Mouse (Mus musculus) heart, embryonic 12.5 days (tissue): ENCODE measurements at regions not wholly inside any gene's neighbourhood (a gene's known extent, or its start where the extent isn't known, plus 50 kb on each side); places are given as distances from the start of the nearest gene placed in this dataset.

Experiments
- ATAC-seq: fragments of 200-750 bp; cut with Nextera tagmentation; 2 replicates; pipeline ENCODE4 v1.8.0; 2017; ENCODE audit warnings: moderate TSS enrichment, moderate library complexity; ENCODE audit not compliant: insufficient number of reproducible peaks, low FRiP score
- H3K27ac ChIP-seq: fragments of 300-500 bp; sonication (generic); 2 replicates; pipeline ENCODE4 v1.5.1; 2016; ENCODE audit warnings: mild to moderate bottlenecking, moderate library complexity; ENCODE audit not compliant: poor library complexity, severe bottlenecking
- H3K27me3 ChIP-seq: fragments of 300-500 bp; sonication (generic); replicated peaks from 2 replicates; pipeline ENCODE4 v1.6.1; 2016; ENCODE audit warnings: mild to moderate bottlenecking, moderate library complexity
- H3K36me3 ChIP-seq: fragments of 300-500 bp; sonication (generic); 2 replicates; pipeline ENCODE4 v1.6.1; 2016; ENCODE audit warnings: mild to moderate bottlenecking, moderate library complexity
- H3K4me1 ChIP-seq: fragments of 300-500 bp; sonication (generic); replicated peaks from 2 replicates; pipeline ENCODE4 v1.6.1; 2016; ENCODE audit warnings: mild to moderate bottlenecking
- H3K4me2 ChIP-seq: fragments of 300-500 bp; sonication (generic); 2 replicates; pipeline ENCODE4 v1.6.1; 2016; ENCODE audit warnings: mild to moderate bottlenecking, moderate library complexity
- H3K4me3 ChIP-seq: fragments of 300-500 bp; sonication (generic); 2 replicates; pipeline ENCODE4 v1.5.1; 2016; ENCODE audit warnings: mild to moderate bottlenecking
- H3K9ac ChIP-seq: fragments of 300-500 bp; sonication (generic); 2 replicates; pipeline ENCODE4 v1.6.1; 2016; ENCODE audit warnings: mild to moderate bottlenecking, moderate library complexity
- H3K9me3 ChIP-seq: fragments of 300-500 bp; sonication (generic); replicated peaks from 2 replicates; pipeline ENCODE4 v1.6.1; 2016; ENCODE audit warnings: mild to moderate bottlenecking, moderate library complexity
- WGBS: fragments of 180-500 bp; shearing (Covaris S2); methylation state at CpG from one replicate; pipeline ENCODE4 v1.1.7; 2016; 5-methylcytosine and 5-hydroxymethylcytosine counted together

DNA sequence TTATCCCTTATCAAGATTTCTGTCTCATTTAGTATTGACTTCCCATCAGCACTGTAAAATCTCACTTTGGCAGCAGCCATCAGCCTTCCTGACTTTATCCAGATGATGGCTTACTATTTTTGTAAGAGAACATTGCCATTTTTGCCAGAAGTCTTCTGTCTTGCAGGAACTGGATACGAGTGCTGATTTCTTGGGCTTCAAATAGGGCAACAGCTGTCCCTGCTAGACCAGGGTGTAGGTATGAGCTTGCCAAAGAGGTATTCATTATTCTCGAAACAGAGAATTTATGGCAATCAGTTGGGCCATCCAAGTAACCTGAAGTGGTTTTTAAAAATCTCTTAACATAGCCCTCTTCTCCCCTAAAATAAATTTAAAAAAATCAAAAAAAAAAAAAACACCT lies 254.6 kb downstream of the 9330182O14Rik start:
- Histone ChIP-seq H3K27ac (no peak overlapping the region), H3K27me3 (no peaks in the 10 kb centered on the region), H3K4me2 (no peak overlapping the region), H3K4me1 (no peaks in the 10 kb centered on the region), H3K9ac (no peak overlapping the region), H3K4me3 (no peak overlapping the region), H3K36me3 (no peaks in the 10 kb centered on the region), H3K9me3 (0 out of 2 replicates have a peak, but pooled peaks cover 2% of the 10 kb centered on the region)
- ATAC-seq: no peak
- 59% methylated on average over 2 of the region's 2 CpGs for WGBS

DNA sequence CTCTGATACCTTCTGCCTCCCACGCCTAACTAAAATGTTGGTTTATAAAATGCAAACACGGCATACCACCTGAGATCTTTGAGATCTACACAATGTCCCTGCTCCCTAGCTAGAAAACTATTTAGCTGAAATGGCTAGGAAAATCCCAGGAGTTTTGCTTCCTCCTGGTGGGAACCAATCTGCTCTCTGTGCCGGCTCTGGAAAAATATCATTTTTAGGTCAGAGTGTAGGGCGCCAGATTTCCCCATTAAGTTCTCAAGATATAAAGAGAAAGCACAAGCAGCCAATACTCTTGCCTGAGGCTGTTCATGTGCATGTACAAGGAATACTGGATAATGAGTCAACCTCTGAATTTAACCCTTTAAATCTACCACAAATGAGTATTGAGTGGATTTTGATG lies 301.0 kb downstream of the 9330182O14Rik start:
- no peak overlapping the region for H3K4me3 ChIP-seq
- WGBS: 80% methylated on average over 4 of the region's 4 CpGs
- H3K4me1 ChIP-seq: no peaks in the 10 kb centered on the region
- ATAC-seq: no peak
- no peak overlapping the region for H3K9ac ChIP-seq
- H3K27me3 ChIP-seq: no peaks in the 10 kb centered on the region
- H3K27ac ChIP-seq: no peak overlapping the region
- H3K36me3 ChIP-seq: no peaks in the 10 kb centered on the region
- H3K9me3 ChIP-seq: no peaks in the 10 kb centered on the region
- no peak overlapping the region for H3K4me2 ChIP-seq

DNA sequence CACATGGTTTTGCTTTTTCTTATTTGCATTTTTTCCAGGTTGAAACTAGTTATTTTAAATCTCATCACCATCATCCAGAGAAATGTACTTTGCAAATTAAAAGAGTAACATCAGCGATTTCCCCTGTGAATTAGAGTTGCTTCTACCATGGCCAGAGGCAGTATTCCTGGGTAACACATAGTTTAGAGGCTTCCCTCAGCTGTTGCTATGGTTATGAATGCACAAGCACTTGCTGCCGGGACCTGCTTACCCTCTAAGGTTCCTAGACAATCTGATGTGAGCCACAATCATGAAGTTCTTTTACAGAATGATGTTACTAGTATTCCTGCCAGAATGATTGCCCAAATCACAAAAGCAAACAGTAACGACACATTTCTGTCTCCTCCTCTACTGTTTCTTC lies 302.5 kb downstream of the 9330182O14Rik start:
- H3K36me3 ChIP-seq: no peaks in the 10 kb centered on the region
- H3K4me1 ChIP-seq: no peaks in the 10 kb centered on the region
- no peaks in the 10 kb centered on the region for H3K9me3 ChIP-seq
- no peak overlapping the region for H3K4me3 ChIP-seq
- ATAC-seq: no peak
- H3K27ac ChIP-seq: no peak overlapping the region
- 56% methylated on average over 3 of the region's 3 CpGs for WGBS
- no peak overlapping the region for H3K4me2 ChIP-seq
- H3K27me3 ChIP-seq: no peaks in the 10 kb centered on the region
- H3K9ac ChIP-seq: no peak overlapping the region

DNA sequence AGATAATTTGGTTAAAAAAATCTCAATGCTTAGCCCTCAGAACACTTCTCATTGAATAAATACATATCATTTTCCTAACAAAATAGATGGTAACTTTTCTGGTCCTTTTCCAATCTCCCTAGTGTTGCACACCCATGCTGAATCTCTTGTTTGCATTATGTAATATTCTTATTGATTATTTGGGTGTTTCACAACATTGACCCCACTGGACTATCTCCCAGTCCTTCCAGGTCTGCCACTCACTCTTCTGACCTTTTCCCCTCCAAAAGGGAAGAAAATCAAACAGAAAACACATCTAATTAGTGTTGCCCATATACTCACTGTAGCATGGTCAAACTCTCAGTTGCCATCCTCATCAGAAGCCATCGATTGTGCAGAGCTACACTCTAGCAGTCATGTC lies 305.7 kb downstream of the 9330182O14Rik start:
- H3K4me1 ChIP-seq: no peaks in the 10 kb centered on the region
- WGBS: 77% methylated on average over 1 of the region's 1 CpGs
- H3K36me3 ChIP-seq: no peaks in the 10 kb centered on the region
- H3K4me3 ChIP-seq: no peak overlapping the region
- H3K4me2 ChIP-seq: no peak overlapping the region
- no peaks in the 10 kb centered on the region for H3K9me3 ChIP-seq
- no peaks in the 10 kb centered on the region for H3K27me3 ChIP-seq
- no peak for ATAC-seq
- no peak overlapping the region for H3K9ac ChIP-seq
- H3K27ac ChIP-seq: no peak overlapping the region

DNA sequence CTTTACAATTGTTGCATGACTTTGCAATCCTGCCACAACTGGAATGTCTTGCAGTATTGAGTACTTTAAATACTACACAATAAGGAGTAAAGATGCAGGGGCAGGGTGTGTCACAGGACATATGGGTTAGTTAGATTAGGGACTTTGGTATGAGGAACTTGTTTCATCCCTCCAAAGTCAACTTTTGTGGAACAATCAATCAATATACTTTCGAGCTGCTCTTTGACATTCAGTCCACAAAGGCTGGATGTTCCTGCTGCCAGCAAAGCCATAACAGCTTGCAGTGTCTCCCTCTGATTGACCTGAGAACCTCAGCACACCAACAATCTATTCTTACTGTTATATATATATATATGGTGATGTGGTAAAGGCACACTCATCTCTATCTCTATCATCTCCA lies 314.5 kb downstream of the 9330182O14Rik start:
- Histone ChIP-seq H3K4me1 (no peaks in the 10 kb centered on the region), H3K4me3 (no peak overlapping the region), H3K36me3 (no peaks in the 10 kb centered on the region), H3K9ac (no peak overlapping the region), H3K27ac (no peak overlapping the region), H3K27me3 (no peaks in the 10 kb centered on the region), H3K9me3 (no peaks in the 10 kb centered on the region), H3K4me2 (no peak overlapping the region)
- 66% methylated on average over 1 of the region's 1 CpGs for whole genome bisulfite sequencing
- ATAC-seq: no peak

DNA sequence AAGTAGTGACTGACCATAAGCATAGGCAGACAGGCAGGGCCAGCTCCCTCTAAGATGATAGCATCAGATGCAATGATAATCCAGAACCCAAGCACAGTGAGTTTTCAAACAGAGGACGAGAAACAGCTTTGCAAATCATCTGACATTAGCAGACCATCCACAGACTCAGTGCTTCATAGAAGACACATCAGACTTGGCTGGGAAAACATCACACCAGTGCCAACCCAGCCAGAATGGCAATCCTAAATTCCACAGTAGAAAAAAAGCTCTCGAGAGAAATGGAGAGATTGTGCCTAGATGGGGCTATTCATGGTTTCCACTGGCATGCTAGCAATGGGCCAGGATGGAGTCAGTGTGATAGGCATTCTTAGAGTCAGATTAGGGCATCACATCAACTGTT lies 319.1 kb downstream of the 9330182O14Rik start:
- Histone ChIP-seq H3K36me3 (no peaks in the 10 kb centered on the region), H3K4me2 (no peak overlapping the region), H3K4me1 (no peaks in the 10 kb centered on the region), H3K9ac (no peak overlapping the region), H3K27ac (no peak overlapping the region), H3K9me3 (no peaks in the 10 kb centered on the region), H3K4me3 (no peak overlapping the region), H3K27me3 (no peaks in the 10 kb centered on the region)
- ATAC-seq: no peak
- 75% methylated on average over 2 of the region's 2 CpGs for WGBS

DNA sequence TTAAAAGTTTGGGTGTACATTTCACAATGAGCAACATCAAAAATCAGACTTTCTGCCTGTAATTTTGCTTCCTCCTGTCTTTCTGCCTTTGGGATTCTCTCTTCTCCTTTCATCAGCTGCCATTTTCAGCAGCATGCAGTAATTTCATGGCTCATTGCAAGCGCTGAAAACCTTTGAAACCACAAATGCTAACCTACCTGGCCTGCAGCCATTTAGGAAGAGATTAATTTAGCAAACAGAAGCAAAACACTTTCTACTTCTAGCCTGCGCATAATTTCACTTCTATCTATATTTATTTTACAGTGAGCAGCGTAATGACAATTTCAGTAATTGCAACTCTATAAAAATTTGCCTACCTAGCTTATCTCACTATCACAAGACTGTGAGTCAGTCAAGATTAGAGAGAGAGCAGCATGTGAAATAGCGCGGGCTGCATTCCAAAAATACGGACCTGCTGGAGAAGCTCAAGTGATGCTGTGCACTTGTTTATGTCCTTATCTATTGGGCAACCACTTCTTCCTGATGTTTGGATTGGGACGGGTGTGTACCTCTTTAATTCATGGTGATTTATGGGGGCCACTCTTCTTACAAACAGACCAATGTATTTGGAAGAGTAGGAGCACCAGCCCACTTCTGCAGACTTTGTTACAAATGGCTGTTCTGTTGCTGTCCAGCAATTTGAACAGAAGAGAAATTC lies 341.6 kb downstream of the 9330182O14Rik start:
- H3K4me2 ChIP-seq: peak overlapping the region; percentile 34; the same call in 1 of the 2 replicates
- no peaks in the 10 kb centered on the region for H3K36me3 ChIP-seq

DNA sequence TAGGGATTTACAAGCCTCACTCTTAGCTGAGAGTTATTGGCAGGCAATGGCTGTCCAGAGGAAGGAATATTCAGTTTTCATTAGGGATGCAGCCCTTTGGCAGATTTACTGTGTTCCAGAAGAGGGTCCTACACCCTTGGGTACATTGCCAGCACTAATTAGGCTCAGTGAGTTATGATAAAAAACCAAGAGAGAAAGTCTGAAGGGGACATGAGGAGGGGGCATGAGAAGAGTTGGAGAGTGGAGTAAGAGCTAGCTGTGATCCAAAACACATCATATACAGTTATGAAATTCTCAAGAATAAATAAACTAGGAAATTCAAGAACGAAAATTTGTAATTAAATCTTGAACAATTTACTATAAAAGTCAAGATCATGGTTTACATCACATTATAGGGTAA lies 346.2 kb downstream of the 9330182O14Rik start:
- Histone ChIP-seq H3K9me3 (no peaks in the 10 kb centered on the region), H3K27me3 (no peaks in the 10 kb centered on the region), H3K4me1 (peaks cover 5% of the 10 kb centered on the region; the same call in 1 of the 2 replicates), H3K27ac (no peak overlapping the region), H3K4me3 (no peak overlapping the region), H3K9ac (no peak overlapping the region), H3K36me3 (no peaks in the 10 kb centered on the region), H3K4me2 (no peak overlapping the region)
- 75% methylated on average over 1 of the region's 1 CpGs for WGBS
- no peak for ATAC-seq

More for the DNA sequence above, 341.6 kb downstream of the 9330182O14Rik start:
- H3K4me1 ChIP-seq: peaks cover 5% of the 10 kb centered on the region; the same call in 1 of the 2 replicates
- no peaks in the 10 kb centered on the region for H3K27me3 ChIP-seq
- H3K9ac ChIP-seq: no peak overlapping the region
- 46% methylated on average over 7 of the region's 7 CpGs for WGBS
- no peak overlapping the region for H3K4me3 ChIP-seq
- H3K9me3 ChIP-seq: no peaks in the 10 kb centered on the region
- no peak for ATAC-seq
- no peak overlapping the region for H3K27ac ChIP-seq

DNA sequence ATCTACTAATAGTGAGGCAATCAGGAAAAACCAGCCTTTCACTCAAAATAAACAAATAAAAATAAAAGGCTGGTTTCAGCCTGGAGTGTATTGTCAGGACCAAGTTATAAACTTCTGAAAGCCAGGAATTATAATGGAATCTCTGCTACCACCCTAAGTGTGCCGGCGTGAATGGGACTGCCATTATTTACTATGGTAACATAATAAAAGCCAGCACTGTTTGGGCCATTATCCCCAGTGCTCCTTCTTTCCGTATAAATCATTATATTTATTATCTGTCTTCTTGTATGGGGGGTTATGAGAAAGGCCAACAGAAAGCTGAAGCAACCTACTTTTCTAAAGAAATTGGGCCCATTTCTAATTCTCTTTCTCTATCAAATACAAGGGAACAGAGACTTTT lies 347.1 kb downstream of the 9330182O14Rik start:
- no peak overlapping the region for H3K4me3 ChIP-seq
- H3K4me1 ChIP-seq: no peaks in the 10 kb centered on the region
- WGBS: 70% methylated on average over 3 of the region's 3 CpGs
- H3K36me3 ChIP-seq: no peaks in the 10 kb centered on the region
- H3K27me3 ChIP-seq: no peaks in the 10 kb centered on the region
- no peak overlapping the region for H3K9ac ChIP-seq
- no peak for ATAC-seq
- H3K4me2 ChIP-seq: no peak overlapping the region
- no peaks in the 10 kb centered on the region for H3K9me3 ChIP-seq
- H3K27ac ChIP-seq: no peak overlapping the region

DNA sequence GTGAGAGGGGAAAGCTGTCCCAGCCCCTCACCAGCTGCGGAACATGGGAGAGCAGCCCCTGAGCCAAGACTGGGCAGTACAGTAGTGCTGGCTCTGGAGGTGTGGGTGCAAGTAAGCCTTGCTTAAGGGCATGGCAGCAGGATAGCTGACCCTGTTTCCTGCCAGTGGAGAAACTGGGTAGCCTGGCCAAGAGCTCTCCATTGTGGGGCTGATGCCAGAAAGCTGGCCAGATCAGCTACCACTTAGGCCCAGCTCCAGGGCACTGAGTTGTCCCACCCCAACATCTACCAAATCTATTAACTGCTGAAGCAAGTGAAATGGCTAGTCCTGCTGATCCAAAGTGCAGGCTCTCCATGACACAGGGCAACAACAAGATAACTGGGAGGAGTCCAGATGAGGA lies 351.8 kb downstream of the 9330182O14Rik start:
- no peaks in the 10 kb centered on the region for H3K36me3 ChIP-seq
- H3K9ac ChIP-seq: no peak overlapping the region
- no peak overlapping the region for H3K4me3 ChIP-seq
- H3K27me3 ChIP-seq: no peaks in the 10 kb centered on the region
- no peaks in the 10 kb centered on the region for H3K4me1 ChIP-seq
- no peak overlapping the region for H3K4me2 ChIP-seq
- H3K27ac ChIP-seq: no peak overlapping the region
- no peaks in the 10 kb centered on the region for H3K9me3 ChIP-seq
- 86% methylated on average over 1 of the region's 1 CpGs for WGBS
- no peak for ATAC-seq

DNA sequence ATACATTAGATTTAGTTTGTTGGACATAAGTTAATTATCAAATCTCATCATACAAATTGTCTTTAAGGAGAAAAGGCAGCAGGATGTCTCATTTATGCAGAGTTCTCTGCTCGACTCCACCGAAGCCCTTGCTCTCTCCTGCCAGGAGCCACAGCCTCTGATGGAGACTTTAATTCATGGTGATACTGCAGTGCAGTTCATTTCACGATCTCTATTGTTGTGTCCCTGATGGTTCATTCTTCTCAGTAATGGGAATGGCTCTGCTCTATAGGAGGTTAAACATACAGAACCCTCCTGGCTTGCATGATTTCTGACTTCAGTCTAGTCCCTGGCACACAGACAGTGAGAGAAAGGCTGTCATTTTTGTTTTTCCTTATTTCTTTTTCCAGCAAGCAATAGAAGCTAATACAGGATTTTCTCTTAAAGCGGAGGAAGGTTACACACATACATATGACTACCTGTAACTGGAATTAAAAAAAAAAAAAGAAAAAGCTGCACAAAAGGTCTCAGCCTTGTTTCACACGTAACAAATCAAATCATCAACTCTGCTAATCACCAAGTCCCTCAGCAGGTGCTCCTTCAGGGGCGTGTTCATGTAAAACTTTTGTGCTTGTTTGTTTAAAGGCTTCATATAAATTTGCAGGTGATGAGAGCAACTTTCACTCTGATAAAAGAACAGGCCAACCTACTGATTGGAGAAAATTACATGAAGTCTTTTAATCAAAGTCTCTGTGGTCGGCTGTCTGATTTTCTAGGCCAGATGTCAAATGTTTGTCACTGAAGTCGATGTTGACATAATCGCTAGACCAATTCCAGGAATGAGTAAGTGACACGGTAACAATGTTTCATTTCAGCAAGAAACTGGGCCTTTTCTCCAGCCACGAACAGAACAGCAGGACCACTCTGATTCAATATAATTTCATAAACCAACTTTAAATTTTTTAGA lies 367.3 kb downstream of the 9330182O14Rik start:
- Histone ChIP-seq H3K9ac (no peak overlapping the region), H3K4me1 (no peaks in the 10 kb centered on the region), H3K4me2 (no peak overlapping the region), H3K36me3 (no peaks in the 10 kb centered on the region), H3K27me3 (no peaks in the 10 kb centered on the region), H3K4me3 (no peak overlapping the region), H3K27ac (no peak overlapping the region), H3K9me3 (no peaks in the 10 kb centered on the region)
- 63% methylated on average over 11 of the region's 11 CpGs for WGBS
- ATAC-seq: no peak
